Mouse (Mus musculus): ENCODE data around the gene Veph1.
"Not testable (repeated sequence)": the region's sequence is repeated elsewhere in the genome, so short reads cannot be mapped to it uniquely, and the experiment has no call there.

Gene Veph1

DNA sequence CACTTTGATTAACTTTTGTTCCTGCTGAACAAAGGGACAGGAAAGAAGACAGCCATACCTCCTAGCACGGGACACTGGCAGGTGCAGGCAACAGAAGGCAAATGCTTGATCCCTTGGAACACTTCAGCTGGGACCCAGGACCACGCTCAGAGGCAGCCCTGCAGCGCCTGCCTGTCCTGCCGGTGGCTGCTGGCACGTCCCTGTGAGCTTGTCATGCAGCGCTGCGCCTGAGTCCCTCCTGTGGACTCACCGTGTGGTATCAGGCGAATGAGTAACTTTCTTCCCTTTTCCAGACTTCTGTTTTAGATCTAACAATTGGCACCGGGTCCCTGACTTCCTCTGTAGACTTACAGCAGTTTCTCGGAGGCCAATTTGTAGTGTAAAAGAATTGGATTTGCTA is at the start of gene Veph1:
Gene Veph1, minus strand, starts transcription at position 293 of the 400 bp plus-strand sequence.
- no peak for DNase-seq

- DNase-seq, result no peak
Observed at GRCm38 (mm10) chr3:66340742-66341141, 44.1 kb upstream of the Veph1 start.

DNA sequence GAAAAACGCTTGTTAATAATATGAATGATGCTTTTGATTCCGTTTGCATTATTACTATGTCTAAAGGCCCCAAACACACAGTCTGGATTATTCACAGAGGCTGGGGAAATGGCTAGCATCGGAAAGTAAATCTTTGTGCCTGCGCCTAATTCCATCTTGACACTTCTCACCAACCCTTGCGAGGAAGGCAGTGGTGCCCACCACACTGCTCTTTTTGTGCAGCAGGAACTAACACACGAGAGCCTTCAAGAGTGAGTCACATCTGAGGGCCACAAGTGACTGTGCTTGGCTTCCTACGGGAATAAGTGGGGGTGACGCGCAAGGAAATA is 35.7 kb upstream of the Veph1 start:
- DNase-seq, result no peak

GRCm38 (mm10) chr3:66331592-66332400 is 35.2 kb upstream of the Veph1 start:
- peak; percentile 16 for DNase-seq

DNA sequence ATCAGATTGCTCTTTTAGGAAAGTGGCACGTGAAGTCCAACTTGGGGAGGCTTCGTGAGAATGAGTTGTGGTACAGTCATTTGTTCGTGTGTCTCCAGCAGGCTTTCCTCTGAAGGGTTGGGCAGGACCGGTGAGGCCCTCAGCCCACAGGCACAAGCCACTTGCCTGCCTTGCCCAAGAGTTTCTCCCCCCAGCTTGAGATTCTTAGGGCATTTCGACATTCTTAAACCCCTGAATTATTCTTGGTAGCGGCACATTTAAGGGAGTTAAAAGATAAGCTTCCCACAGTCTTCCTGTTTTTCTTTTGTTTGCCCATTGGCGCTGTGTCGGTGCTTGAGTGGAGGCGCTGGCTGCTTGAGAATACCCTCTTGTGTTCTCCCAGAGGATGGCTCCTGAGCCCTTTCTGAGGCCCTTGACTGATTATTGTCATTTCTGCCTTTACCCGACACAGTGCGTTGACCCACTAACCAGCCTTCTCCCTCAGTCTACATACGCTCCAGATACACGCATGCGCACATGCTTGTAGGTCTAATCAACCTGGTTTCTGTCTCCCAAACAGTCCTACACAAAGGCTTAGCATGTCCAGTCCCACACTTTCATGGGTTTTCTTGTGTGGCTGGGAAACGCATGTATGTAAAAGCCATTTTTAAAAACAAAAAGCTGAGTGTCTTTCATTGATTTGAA is 34.4 kb upstream of the Veph1 start:
- no peak for DNase-seq

- no peak for DNase-seq
Observed at GRCm38 (mm10) chr3:66325962-66326834, 29.6 kb upstream of the Veph1 start.

- no peak for DNase-seq
Observed at GRCm38 (mm10) chr3:66325486-66325951, 28.9 kb upstream of the Veph1 start.

DNA sequence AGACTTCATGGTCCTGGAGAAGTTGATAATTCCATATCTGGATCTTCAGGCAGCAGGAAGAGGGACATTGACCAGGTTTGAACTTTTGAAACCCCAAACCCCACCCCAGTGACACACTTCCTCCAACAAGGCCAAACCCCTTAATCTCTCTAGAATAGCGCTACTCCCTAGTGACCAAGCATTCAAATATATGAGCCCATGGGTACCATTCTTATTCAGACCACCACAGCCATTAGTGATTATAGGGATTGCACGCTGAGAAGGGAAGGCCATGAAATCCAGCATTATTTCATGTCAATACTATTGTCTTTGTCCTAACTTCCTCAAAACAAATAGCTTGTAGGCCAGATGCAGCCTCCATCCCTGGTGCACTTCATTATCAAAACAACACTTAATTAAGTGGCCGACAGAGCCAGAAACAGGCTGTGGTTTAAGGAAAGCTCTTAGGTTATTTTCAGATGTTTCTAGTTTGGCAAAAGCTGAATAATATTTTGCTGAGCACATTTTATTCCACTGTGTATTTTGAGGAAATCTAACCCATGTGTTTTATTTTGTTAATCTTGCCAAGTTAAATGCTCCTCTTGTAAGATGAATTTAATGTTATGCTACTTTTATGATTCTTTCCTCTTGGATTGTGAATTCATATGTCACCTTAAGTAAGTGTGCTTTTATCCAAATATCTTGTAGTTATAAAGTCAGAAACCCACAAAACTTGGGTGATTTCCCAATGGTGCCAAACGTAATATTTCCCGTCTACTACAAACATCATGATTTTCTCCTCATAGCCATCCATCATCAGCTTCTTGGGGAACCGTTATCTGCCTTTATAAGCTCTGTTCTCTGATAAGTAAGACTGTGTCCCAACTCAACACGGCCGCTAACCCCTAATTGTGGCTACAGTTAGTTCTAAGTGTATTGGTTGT is 18.4 kb upstream of the Veph1 start:
- DNase-seq, result no peak

GRCm38 (mm10) chr3:66310586-66310985 is 13.9 kb upstream of the Veph1 start:
- no peak for DNase-seq

DNA sequence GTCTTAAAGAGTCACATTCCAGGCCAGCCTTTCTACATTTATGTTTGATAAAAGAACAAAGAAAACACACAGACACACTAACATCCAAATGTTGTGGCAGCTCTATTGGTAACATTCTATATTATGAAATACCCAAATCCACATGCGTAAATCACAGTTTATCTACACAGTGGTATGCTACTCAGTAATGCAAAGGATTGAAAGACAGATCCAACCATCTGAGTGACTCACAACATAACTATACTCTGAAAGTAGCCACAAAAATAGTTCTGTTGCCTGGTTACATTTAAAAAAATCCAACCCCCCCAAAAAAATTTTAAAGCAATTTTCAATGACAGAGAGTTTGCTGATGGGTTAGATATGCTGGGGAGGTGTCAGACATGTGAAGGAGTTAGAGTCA is 12.9 kb upstream of the Veph1 start:
- DNase-seq, result no peak

- DNase-seq, result no peak
Observed at GRCm38 (mm10) chr3:66295236-66295635, 1.4 kb downstream of the Veph1 start.

DNA sequence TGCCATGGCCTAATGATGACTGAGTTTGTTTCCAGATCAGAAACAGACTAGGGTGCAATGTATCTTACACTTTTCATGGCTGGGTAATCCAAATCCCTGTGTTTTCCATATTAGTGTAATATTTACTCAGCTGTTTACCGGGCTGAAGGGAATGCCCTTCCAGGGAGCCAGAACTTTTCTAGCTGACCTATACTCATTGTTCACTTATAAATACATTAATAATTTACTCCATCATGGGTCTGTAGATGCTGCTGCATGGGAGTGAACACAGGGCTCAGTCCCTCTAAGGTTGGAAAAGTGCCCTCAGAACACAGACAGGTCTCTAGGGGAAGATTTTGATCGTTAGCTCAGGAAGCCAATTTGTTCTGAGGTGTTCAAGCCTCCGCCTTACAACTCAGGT is 1.9 kb downstream of the Veph1 start:
- no peak for DNase-seq

DNA sequence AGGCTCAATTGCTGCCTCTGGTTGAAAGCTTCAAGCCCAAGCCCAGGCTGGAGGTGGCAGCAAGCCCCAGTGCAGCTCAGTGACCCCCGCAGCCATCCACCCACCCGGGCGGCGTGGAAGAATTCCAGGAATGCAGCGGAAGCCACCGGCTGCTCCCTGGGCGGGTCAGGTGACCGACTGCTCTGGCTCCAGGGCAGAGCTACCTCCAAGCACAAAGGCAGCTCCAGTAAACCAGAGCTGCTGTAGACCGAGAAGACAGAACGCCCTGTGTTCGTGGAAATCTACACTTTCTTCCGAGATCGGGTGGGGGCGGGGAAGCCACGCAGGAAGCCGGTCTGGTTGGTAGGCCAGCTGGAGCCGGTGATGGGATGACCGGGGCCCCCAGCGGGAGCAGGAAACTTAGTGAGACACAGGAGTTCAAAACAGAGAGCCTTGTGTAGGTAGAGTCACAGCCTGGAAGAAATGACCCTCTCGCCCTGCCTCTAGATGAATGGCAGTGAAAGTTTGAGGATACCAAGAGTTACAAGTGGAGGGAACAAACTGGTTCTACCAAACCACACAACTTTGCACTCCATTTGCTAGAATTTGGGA is 4.2 kb downstream of the Veph1 start:
- DNase-seq, result no peak

- DNase-seq, result no peak
Observed at GRCm38 (mm10) chr3:66263270-66263669, 33.4 kb downstream of the Veph1 start.

DNA sequence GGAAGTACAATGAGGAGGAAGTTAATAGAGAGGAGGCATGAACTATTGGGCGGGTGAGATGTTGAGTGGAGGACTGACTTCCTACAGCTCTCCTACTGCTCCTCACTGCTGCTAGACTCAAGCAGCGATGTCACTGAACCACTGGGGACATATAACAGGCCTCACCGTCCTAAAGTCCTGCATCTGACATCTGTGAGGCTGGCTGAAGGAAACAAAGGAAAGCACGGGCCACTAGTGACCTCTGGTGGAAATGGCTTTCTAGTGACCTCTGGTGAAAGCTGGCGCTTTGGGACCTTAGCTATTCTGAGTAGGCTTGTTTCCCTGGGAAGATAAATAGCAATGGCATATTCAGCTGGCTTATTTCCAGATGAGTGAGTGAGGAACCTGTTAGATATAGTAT is 34.3 kb downstream of the Veph1 start:
- DNase-seq, result no peak

GRCm38 (mm10) chr3:66254504-66255105 is 42.0 kb downstream of the Veph1 start:
- DNase-seq, result peak; percentile 26

DNA sequence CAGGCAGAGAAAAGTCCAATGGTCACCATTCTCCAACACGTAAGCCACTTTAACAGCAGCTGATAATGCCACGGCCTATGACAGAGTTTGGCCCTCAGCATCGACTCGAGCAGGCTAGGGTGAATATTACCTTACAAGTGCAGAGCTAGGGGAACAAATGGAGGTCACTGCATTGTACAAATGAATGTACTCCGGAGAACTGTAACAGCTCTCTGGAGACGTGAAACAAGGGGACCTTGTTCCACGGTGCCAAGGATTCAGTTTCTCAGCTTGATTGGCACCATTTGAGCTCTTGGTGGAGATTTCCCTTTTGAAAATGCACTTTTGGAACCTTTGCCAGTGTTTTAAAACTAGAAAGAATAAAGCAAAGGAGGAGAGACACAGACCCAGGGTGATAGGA is 44.8 kb downstream of the Veph1 start:
- no peak for DNase-seq

GRCm38 (mm10) chr3:66240476-66240875 is 56.2 kb downstream of the Veph1 start:
- no peak for DNase-seq

GRCm38 (mm10) chr3:66236234-66236871 is 60.3 kb downstream of the Veph1 start:
- DNase-seq, result not testable (repeated sequence)

- no peak for DNase-seq
Observed at GRCm38 (mm10) chr3:66224931-66225537, 71.6 kb downstream of the Veph1 start.

- no peak for DNase-seq
Observed at GRCm38 (mm10) chr3:66221243-66221611, 75.4 kb downstream of the Veph1 start.
